Mouse (Mus musculus): ENCODE data around the gene Hspb1. TPM values are rescaled to one million over a fixed set of nuclear protein-coding genes. Genes with fewer than 3 reads are reported as not detected.

Hspb1 gene
- polyA plus RNA-seq, 2 experiments: 1.8 to 1.9 TPM

DNA sequence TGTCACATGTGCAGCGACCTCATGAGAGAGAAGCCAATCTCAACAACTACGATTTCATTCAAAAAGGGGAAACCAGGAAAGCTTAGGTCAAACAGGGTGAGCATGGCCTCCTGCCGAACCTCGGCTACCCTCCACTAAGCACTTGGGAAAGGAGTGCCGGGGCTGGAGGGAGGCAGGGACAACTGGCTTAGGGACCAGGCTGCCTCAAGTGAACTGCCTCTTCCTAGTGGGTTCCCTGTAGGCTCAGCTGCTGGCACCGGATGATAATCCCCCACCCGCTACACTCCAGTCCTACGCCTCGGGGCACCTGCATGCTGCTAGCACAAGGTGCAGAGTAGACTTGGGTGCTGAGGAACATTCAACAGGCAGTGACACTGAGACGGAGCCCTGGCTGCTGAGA is 21.9 kb downstream of the Hspb1 start:
- 71% methylated on average over 10 of the region's 10 CpGs for WGBS (ENCODE audit: insufficient replicate concordance)
- peaks cover 0 to 15% of the 10 kb centered on the region in 2 experiments for H3K4me1 ChIP-seq (replicated peaks; ENCODE audit: control insufficient read depth in 2 of 2, insufficient read depth in 2 of 2, low read length in 1 of 2)

DNA sequence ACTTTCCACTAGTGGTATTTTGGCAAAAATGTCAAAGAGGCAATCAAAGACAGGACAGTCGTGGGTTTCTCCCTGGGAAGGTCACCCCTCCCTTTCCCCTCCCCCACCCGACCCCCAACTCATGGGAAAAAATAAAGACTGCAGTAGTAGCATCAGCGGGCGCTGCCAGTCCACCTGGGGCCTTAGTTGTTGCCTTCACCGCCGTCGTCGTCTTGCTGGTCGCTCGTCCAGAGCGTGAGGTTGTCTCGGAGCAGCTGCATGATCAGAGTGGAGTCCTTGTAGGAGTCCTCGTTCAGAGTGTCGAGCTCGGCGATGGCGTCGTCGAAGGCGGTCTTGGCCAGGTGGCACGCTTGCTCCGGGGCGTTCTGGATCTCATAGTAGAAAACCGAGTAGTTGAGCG is 23.1 kb downstream of the Hspb1 start:
- Histone ChIP-seq H3K4me2 (ENCODE audit: low read depth) (no peak overlapping the region), H3K9me3 (ENCODE audit: control insufficient read depth, low read length) (no peaks in the 10 kb centered on the region), H3K4me3 (ENCODE audit: insufficient read depth in 1 of 2, low read depth in 2 of 2, low read length in 2 of 2) (no peak overlapping the region), H3K36me3 (replicated peaks; ENCODE audit: control insufficient read depth, insufficient read depth, low read depth) (peaks cover 24% of the 10 kb centered on the region), H3K4me1 (replicated peaks; ENCODE audit: control insufficient read depth in 2 of 2, insufficient read depth in 2 of 2, low read length in 1 of 2) (peaks cover 0 to 20% of the 10 kb centered on the region in 2 experiments), H3K27me3 (ENCODE audit: control insufficient read depth, insufficient read depth, low read length) (no peaks in the 10 kb centered on the region), H3K27ac (no peak overlapping the region), H3K9ac (replicated peaks) (no peak overlapping the region)
- DNase-seq (ENCODE audit: low read depth in 3 of 3, low spot score in 3 of 3) (no peak), ATAC-seq (ENCODE audit: insufficient read depth) (no peak)
- TF ChIP-seq CTCF (IDR thresholded peaks at IDR 0.05; ENCODE audit: low read depth) (no peak), EP300 (IDR thresholded peaks at IDR 0.05; ENCODE audit: low read depth) (no peak)
- 86% methylated on average over 25 of the region's 25 CpGs for WGBS (ENCODE audit: insufficient replicate concordance)

More for the DNA sequence above, 21.9 kb downstream of the Hspb1 start:
- DNase-seq (ENCODE audit: low read depth in 3 of 3, low spot score in 3 of 3): no peak
- no peak overlapping the region for H3K4me2 ChIP-seq (ENCODE audit: low read depth)
- TF ChIP-seq CTCF (IDR thresholded peaks at IDR 0.05; ENCODE audit: low read depth): no peak
- TF ChIP-seq EP300 (IDR thresholded peaks at IDR 0.05; ENCODE audit: low read depth): no peak
- no peak overlapping the region for H3K9ac ChIP-seq (replicated peaks)
- no peak overlapping the region for H3K27ac ChIP-seq
- H3K4me3 ChIP-seq (ENCODE audit: insufficient read depth in 1 of 2, low read depth in 2 of 2, low read length in 2 of 2): no peak overlapping the region
- no peak for ATAC-seq (ENCODE audit: insufficient read depth)
- no peaks in the 10 kb centered on the region for H3K27me3 ChIP-seq (ENCODE audit: control insufficient read depth, insufficient read depth, low read length)
- no peaks in the 10 kb centered on the region for H3K9me3 ChIP-seq (ENCODE audit: control insufficient read depth, low read length)
- peaks cover 24% of the 10 kb centered on the region for H3K36me3 ChIP-seq (replicated peaks; ENCODE audit: control insufficient read depth, insufficient read depth, low read depth)

DNA sequence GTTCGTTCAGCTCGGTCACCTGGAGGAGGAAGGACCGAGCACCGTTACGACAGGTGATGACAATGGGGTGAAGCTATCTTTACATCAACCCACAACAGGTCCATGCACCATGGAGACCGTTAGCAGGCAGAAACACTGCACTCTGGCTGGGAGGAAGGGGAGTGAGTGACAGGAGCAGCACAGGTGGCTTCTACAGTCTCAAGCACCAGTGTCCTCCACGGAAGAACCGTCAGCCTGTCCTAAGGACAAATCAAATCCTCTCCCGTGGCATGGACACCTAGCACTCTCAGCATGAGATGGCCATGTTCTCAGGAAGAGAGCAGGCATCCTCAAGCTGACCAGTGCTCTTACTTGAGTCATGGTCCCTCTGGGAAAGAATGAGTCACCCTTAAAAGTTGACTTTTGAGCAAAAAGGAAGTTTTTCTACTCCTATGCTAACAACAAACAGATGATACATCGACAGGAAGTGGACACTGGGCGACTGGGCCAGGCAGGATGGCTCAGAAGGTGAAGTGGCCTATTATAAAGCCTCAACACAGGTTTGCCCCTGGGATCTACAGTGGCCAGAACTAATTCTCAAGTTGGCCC is 24.0 kb downstream of the Hspb1 start:
- WGBS (ENCODE audit: insufficient replicate concordance): 82% methylated on average over 11 of the region's 11 CpGs
- Histone ChIP-seq H3K9ac (replicated peaks) (no peak overlapping the region), H3K36me3 (replicated peaks; ENCODE audit: control insufficient read depth, insufficient read depth, low read depth) (peaks cover 24% of the 10 kb centered on the region), H3K9me3 (ENCODE audit: control insufficient read depth, low read length) (no peaks in the 10 kb centered on the region), H3K4me2 (ENCODE audit: low read depth) (no peak overlapping the region), H3K27me3 (ENCODE audit: control insufficient read depth, insufficient read depth, low read length) (no peaks in the 10 kb centered on the region), H3K4me3 (ENCODE audit: insufficient read depth in 1 of 2, low read depth in 2 of 2, low read length in 2 of 2) (no peak overlapping the region), H3K4me1 (replicated peaks; ENCODE audit: control insufficient read depth in 2 of 2, insufficient read depth in 2 of 2, low read length in 1 of 2) (peaks cover 0 to 23% of the 10 kb centered on the region in 2 experiments), H3K27ac (no peak overlapping the region)
- ATAC-seq (ENCODE audit: insufficient read depth) (no peak), DNase-seq (ENCODE audit: low read depth in 3 of 3, low spot score in 3 of 3) (no peak)
- no peak for TF ChIP-seq EP300 (IDR thresholded peaks at IDR 0.05; ENCODE audit: low read depth)
- no peak for TF ChIP-seq CTCF (IDR thresholded peaks at IDR 0.05; ENCODE audit: low read depth)

DNA sequence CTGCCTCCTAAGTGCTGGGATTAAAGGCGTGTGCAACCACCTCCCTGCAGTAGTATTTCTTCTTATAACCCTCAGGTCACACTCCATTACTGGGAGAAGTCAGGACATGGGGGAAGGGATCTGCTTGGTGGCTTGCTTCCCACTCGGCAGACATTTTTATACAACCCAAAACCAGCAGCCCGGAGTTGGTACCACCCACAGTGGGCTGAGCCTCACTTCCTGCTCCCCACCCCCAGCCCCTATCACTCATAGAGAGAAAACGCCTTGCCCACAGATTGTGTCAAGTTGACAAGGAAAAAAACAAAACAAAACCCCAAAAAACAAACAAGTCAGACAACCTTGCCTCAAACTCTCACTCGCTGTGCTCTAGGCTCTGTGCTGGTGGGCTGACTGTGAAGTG is 25.5 kb downstream of the Hspb1 start:
- Histone ChIP-seq H3K4me2 (ENCODE audit: low read depth) (no peak overlapping the region), H3K27me3 (ENCODE audit: control insufficient read depth, insufficient read depth, low read length) (no peaks in the 10 kb centered on the region), H3K4me1 (replicated peaks; ENCODE audit: control insufficient read depth in 2 of 2, insufficient read depth in 2 of 2, low read length in 1 of 2) (peaks cover 0 to 18% of the 10 kb centered on the region in 2 experiments; a peak in 3 of 4 replicates), H3K36me3 (replicated peaks; ENCODE audit: control insufficient read depth, insufficient read depth, low read depth) (peaks cover 26% of the 10 kb centered on the region), H3K9me3 (ENCODE audit: control insufficient read depth, low read length) (no peaks in the 10 kb centered on the region), H3K9ac (replicated peaks) (no peak overlapping the region), H3K27ac (no peak overlapping the region), H3K4me3 (ENCODE audit: insufficient read depth in 1 of 2, low read depth in 2 of 2, low read length in 2 of 2) (no peak overlapping the region)
- DNase-seq (ENCODE audit: low read depth in 3 of 3, low spot score in 3 of 3): no peak
- no peak for TF ChIP-seq EP300 (IDR thresholded peaks at IDR 0.05; ENCODE audit: low read depth)
- TF ChIP-seq CTCF (IDR thresholded peaks at IDR 0.05; ENCODE audit: low read depth): no peak
- WGBS (ENCODE audit: insufficient replicate concordance): 33% methylated on average over 5 of the region's 5 CpGs
- no peak for ATAC-seq (ENCODE audit: insufficient read depth)

DNA sequence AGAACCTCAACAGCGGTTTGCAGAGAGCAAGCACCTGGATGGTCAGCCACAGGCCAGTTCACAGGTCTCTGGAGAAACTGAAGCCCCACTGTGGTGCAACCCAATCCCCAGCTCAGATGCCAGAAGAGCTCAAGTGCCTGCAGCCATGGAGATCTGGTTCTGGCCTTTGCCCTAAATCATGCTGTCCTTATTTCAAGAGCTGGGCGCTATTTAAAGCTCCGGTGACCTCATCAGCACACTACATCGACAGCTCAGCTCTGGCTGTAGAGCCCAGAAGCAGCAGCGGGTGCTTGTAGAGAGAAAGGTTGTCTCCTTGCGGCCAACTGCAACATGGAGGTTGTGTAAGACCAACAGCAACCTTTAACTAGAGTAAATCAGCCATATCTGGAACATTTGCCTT is 26.4 kb downstream of the Hspb1 start:
- no peaks in the 10 kb centered on the region for H3K27me3 ChIP-seq (ENCODE audit: control insufficient read depth, insufficient read depth, low read length)
- DNase-seq (ENCODE audit: low read depth in 3 of 3, low spot score in 3 of 3) (no peak), ATAC-seq (ENCODE audit: insufficient read depth) (no peak)
- H3K27ac ChIP-seq: no peak overlapping the region; the same call in 1 of the 2 replicates
- TF ChIP-seq CTCF (IDR thresholded peaks at IDR 0.05; ENCODE audit: low read depth) (no peak), EP300 (IDR thresholded peaks at IDR 0.05; ENCODE audit: low read depth) (no peak)
- 63% methylated on average over 6 of the region's 6 CpGs for WGBS (ENCODE audit: insufficient replicate concordance)
- H3K4me3 ChIP-seq (ENCODE audit: insufficient read depth in 1 of 2, low read depth in 2 of 2, low read length in 2 of 2): no peak overlapping the region
- peaks cover 0 to 18% of the 10 kb centered on the region in 2 experiments; a peak in 3 of 4 replicates for H3K4me1 ChIP-seq (replicated peaks; ENCODE audit: control insufficient read depth in 2 of 2, insufficient read depth in 2 of 2, low read length in 1 of 2)
- no peak overlapping the region for H3K9ac ChIP-seq (replicated peaks)
- H3K9me3 ChIP-seq (ENCODE audit: control insufficient read depth, low read length): no peaks in the 10 kb centered on the region
- peaks cover 27% of the 10 kb centered on the region for H3K36me3 ChIP-seq (replicated peaks; ENCODE audit: control insufficient read depth, insufficient read depth, low read depth)
- no peak overlapping the region for H3K4me2 ChIP-seq (ENCODE audit: low read depth)

Measured in liver, embryonic 14.5 days (tissue).